Mouse (Mus musculus) spleen, adult 2 months (tissue): ENCODE measurements around the gene Slc35b4.

Source experiments
- CTCF ChIP-seq: fragments of 200-500 bp; IDR thresholded peaks from 2 replicates; pipeline ENCODE4 v1.5.1; 2011; ENCODE audit warnings: mild to moderate bottlenecking, inconsistent platforms; ENCODE audit not compliant: insufficient read depth, insufficient read length, insufficient replicate concordance; ENCODE audit errors: extremely low read depth
- POLR2A ChIP-seq: fragments of 200-500 bp; IDR thresholded peaks from 2 replicates; pipeline ENCODE4 v1.6.1; 2011; ENCODE audit warnings: low read depth, low read length, inconsistent platforms

DNA sequence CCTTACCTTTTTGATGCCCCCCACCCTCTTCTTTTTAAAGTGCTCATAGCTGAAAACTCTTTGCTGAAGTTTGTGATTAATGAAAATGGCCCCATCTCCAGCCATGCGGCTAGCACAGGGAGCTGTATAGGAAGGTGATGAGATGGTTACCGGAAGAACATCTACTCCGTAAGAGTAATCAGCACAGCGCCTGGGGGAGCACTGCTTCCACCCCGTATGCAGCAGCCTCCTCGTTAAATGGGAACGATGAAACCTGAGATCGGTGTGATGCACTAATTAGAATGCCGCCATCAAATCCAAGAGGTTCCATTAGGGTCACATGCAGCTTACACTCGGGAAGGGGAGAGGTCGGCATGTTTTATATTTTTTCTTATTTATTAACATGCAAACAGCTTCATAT lies 34.0 kb downstream of the Slc35b4 start:
- TF ChIP-seq CTCF (no peak), POLR2A (no peak)
